Mouse (Mus musculus): ENCODE results near the gene Rasl10a. TPM values are rescaled to one million over a fixed set of nuclear protein-coding genes. Genes with fewer than 3 reads are reported as not detected.

Gene Rasl10a
- 0.49 and 1.2 TPM in 2 replicates for polyA plus RNA-seq (2012; rRNA removed; ENCODE audit: low replicate concordance)

DNA sequence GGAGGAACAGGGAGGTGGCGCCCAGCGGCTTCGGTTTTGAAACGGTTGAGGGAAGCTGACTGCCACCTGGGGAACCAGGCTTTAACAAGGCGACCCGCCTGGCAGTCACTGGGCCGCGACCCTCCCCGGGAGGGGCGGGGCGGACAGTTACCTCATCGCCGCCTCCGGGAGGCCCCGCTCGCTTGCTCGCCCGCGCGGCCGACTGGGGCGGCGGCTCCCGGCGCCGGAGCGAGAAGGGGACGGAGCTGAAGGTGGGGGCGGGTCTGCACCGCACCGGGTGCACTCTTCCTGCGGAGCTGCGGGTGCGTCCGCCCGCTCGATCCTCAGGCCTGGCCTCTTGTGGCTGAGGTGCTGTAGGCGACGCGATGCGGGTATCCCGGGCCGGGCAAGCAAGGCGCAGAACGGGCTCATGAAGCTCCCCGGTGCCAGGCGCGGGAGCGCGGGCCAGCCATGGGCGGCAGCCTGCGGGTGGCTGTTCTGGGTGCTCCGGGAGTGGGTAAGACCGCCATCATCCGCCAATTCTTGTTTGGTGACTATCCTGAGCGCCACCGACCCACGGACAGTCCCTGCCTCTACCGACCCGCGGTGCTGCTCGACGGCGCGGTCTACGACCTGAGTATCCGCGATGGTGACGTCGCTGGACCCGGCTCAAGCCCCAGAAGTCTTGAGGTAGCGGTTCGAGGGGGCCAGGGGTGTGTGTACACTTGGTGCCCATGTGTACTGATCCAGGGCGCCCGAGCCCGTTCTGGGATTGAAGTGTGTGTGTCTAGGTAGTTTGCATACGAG lies at the start of gene Rasl10a:
Gene Rasl10a (plus strand): TSS at position 273 of the 786 bp plus-strand sequence.

DNA sequence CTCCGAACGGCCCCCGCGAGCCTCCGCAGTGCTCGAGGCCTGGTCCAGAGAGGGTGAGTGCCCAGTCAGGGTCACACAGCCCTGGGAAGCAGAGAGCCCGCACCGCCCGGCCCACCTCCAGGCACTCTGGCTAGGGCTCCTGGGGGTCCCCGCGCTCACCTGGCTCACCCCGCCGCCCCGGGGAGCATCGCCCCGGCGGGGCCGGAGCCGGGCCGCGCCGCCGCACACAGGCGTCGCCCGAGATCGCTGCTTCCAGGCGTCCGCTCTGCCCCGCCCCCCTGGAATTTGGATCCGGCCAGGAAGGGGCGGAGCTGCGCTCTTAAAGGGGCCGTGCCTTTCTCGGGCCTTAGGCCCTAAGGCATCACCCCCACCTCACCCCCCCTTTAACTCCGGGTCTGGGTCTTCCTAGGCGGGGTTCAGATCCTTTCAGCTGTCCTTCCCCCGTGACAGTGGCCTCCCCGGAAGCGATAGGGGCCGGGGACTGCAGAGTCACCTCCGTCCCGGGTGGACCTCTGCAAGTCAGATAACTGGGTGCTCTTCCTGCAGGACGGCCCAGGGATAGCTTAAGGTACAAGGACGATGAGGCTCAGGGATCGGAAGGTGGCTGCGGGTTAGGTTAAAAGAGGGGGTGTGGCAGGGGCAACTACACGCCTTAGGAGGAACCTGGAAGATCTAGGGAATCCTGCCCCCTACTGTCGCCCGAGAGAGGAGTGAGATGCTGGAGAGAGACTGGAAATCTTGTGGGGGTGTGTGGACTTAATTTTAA lies 7.3 kb downstream of the Rasl10a start, which contains the start of gene Gas2l1:
Gene Gas2l1 (minus strand): TSS at position 272 of the 766 bp plus-strand sequence.

DNA sequence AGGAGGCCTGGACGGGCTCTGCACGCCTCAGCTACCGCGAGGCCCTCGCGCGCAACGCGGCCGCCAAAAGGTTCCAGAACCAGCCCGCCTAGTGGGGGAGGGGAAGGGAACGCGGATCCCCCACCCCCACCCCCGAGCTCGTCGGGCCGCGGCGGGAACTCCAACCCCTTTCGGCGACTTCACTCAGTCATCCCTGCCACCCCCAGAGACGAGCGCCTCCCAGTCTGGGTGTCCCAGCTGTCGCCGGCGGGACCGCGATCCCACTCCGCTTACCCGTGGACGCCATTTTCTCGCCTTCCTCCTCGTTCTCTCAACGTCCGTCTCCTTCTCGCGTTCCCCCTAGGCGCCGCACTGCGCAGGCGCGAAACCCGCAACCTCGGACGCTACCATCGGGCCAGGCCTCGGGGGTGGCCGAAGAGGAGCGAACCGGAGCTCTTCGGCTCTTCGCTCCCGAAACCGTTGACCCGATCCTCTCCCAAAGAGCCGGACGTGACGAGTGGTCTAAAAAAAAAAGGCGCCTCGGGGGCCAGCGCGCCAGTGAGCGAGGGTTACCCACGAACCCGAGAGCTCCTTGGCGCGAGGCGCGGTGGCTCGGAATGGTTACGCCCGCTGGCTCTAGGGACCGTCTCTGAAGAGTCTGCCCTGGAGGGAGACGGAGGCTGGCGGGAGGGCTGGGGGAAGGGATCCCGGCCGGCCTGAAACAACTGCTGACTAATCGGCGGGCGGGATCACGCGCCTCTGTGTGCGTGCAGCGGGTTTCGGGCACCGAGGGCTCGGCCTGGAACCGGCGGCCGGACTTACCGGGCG lies 41.0 kb downstream of the Rasl10a start, which contains the start of the genes Rhbdd3 and Ewsr1:
Gene Rhbdd3 (plus strand): TSS at position 191 of the 807 bp plus-strand sequence.
Gene Ewsr1 (minus strand): TSS at position 531 of the 807 bp plus-strand sequence.

Other genes starting within 250 kb of the Rasl10a start
- 31.9 and 48.6 TPM in 2 replicates for gene Nf2, start 208.6 kb upstream of the Rasl10a start, polyA plus RNA-seq (2012; rRNA removed; ENCODE audit: low replicate concordance)
- gene Nipsnap1, start 184.2 kb upstream of the Rasl10a start, polyA plus RNA-seq (2012; rRNA removed; ENCODE audit: low replicate concordance): 27.8 and 38.4 TPM in 2 replicates
- gene Thoc5, start 162.8 kb upstream of the Rasl10a start, polyA plus RNA-seq (2012; rRNA removed; ENCODE audit: low replicate concordance): 6.8 and 7.5 TPM in 2 replicates
- gene Nefh, start 110.1 kb upstream of the Rasl10a start, polyA plus RNA-seq (2012; rRNA removed; ENCODE audit: low replicate concordance): 0.12 and 0.39 TPM in 2 replicates
- gene Ap1b1, start 71.3 kb upstream of the Rasl10a start, polyA plus RNA-seq (2012; rRNA removed; ENCODE audit: low replicate concordance): 68.3 and 90.7 TPM in 2 replicates
- gene Gas2l1, start 7.2 kb downstream of the Rasl10a start, polyA plus RNA-seq (2012; rRNA removed; ENCODE audit: low replicate concordance): 68.8 and 126 TPM in 2 replicates
- gene Rhbdd3, start 40.8 kb downstream of the Rasl10a start, polyA plus RNA-seq (2012; rRNA removed; ENCODE audit: low replicate concordance): 24.6 and 25.3 TPM in 2 replicates
- gene Ewsr1, start 41.1 kb downstream of the Rasl10a start, polyA plus RNA-seq (2012; rRNA removed; ENCODE audit: low replicate concordance): 141 and 292 TPM in 2 replicates
- gene Emid1, start 94.1 kb downstream of the Rasl10a start, polyA plus RNA-seq (2012; rRNA removed; ENCODE audit: low replicate concordance): 20.0 and 37.4 TPM in 2 replicates
- 8.6 and 9.0 TPM in 2 replicates for gene Kremen1, start 203.4 kb downstream of the Rasl10a start, polyA plus RNA-seq (2012; rRNA removed; ENCODE audit: low replicate concordance)